Mouse (Mus musculus) stomach, embryonic 16.5 days (tissue): Measurements from ENCODE around the gene Hoxc10. TPM values are rescaled to one million over a fixed set of nuclear protein-coding genes. Genes with fewer than 3 reads are reported as not detected.

Experiments
- ATAC-seq: fragments of 200-750 bp; cut with Nextera tagmentation; 2 replicates; pipeline ENCODE4 v1.8.0; 2017; ENCODE audit warnings: moderate number of reproducible peaks, moderate TSS enrichment; ENCODE audit not compliant: insufficient read depth, low FRiP score
- H3K27ac ChIP-seq: fragments of 300-500 bp; sonication (generic); 2 replicates; pipeline ENCODE4 v1.5.1; 2014; ENCODE audit warnings: low read length
- H3K27me3 ChIP-seq: fragments of 300-500 bp; sonication (generic); 2 replicates; pipeline ENCODE4 v1.6.1; 2014; ENCODE audit warnings: low read length, control low read depth, mixed read lengths; ENCODE audit not compliant: control insufficient read depth, insufficient read depth
- H3K36me3 ChIP-seq: fragments of 300-500 bp; sonication (generic); 2 replicates; pipeline ENCODE4 v1.6.1; 2014; ENCODE audit warnings: low read length; ENCODE audit not compliant: control insufficient read depth, insufficient read depth
- H3K4me1 ChIP-seq: fragments of 300-500 bp; sonication (generic); 2 replicates; pipeline ENCODE4 v1.6.1; 2014; ENCODE audit warnings: low read length, control low read depth, mixed read lengths; ENCODE audit not compliant: control insufficient read depth, insufficient read depth
- H3K4me2 ChIP-seq: fragments of 300-500 bp; sonication (generic); 2 replicates; pipeline ENCODE4 v1.6.1; 2014; ENCODE audit warnings: low read depth, low read length, mixed read lengths
- H3K4me3 ChIP-seq: fragments of 300-500 bp; sonication (generic); replicated peaks from 2 replicates; pipeline ENCODE4 v1.5.1; 2014; ENCODE audit warnings: mild to moderate bottlenecking, low read length
- H3K9ac ChIP-seq: fragments of 300-500 bp; sonication (generic); 2 replicates; pipeline ENCODE4 v1.6.1; 2014; ENCODE audit warnings: low read length
- H3K9me3 ChIP-seq: fragments of 300-500 bp; sonication (generic); replicated peaks from 2 replicates; pipeline ENCODE4 v1.6.1; 2016; ENCODE audit warnings: low read length, control low read depth; ENCODE audit not compliant: control insufficient read depth
- WGBS: fragments of 180-500 bp; shearing (Covaris S2); extraction: QIAGEN DNeasy Blood & Tissue Kit; methylation state at CpG from one replicate; pipeline ENCODE4 v1.1.7; 2014; 5-methylcytosine and 5-hydroxymethylcytosine counted together
- polyA plus RNA-seq: library from polyadenylated mRNA; unstranded; fragments of >200 nt; fragmentation: Nextera tagmentation; extraction: Ambion mirVana; gene quantifications from 2 replicates; pipeline ENCODE4 v1.2.1, GENCODE M21; 2015

Gene Hoxc10
- polyA plus RNA-seq, 1 experiment from 2014 or later: 0.06 TPM

- Histone ChIP-seq H3K27ac (no peak overlapping the region), H3K9me3 (no peaks in the 10 kb centered on the region), H3K4me1 (peaks cover 3% of the 10 kb centered on the region; the same call in 1 of the 2 replicates), H3K4me2 (no peak overlapping the region), H3K27me3 (peaks cover 94% of the 10 kb centered on the region), H3K4me3 (no peak overlapping the region), H3K9ac (no peak overlapping the region), H3K36me3 (no peaks in the 10 kb centered on the region)
- no peak for ATAC-seq
- WGBS: 14% methylated on average over 6 of the region's 6 CpGs
Observed at GRCm38 (mm10) chr15:102922636-102923500, 43.7 kb upstream of the Hoxc10 start.

- no peak for ATAC-seq
- H3K27ac ChIP-seq: no peak overlapping the region
- H3K27me3 ChIP-seq: peaks cover 94% of the 10 kb centered on the region
Observed at GRCm38 (mm10) chr15:102927032-102927645, 39.5 kb upstream of the Hoxc10 start.

DNA sequence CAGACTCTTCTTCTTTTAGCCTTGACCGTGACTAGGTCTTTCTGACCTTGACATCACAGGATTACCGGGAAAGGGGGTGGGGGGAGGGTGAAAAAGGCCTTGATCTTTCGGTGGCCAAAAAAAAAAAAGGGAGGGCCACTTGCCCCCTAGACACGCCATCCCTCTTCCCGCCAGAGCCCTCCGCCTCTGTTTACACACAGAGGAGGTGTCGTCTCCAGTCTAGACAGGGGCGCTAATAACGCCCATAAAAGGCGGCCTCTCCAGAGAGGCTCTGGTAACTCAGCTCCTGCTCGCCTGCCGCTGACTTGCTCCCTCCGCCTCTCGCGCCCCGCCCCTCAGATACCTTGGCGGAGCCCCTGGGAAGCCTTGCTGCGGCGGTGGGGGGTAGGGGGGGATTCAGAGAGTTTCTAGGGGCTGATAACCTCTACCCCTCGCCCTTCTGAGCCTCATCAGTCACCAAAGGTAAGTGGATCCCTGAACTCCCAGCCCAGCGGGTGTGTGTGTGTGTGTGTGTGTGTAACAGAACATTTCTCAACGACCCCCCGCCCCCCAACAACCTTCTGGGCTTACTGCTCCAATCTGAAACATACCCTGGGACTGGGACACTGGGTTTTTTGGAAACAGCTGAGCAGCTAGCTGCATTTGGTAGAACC lies 34.8 kb upstream of the Hoxc10 start:
- H3K4me1 ChIP-seq: no peaks in the 10 kb centered on the region
- no peak overlapping the region for H3K27ac ChIP-seq
- no peak overlapping the region for H3K9ac ChIP-seq
- H3K9me3 ChIP-seq: no peaks in the 10 kb centered on the region
- WGBS: 2% methylated on average over 23 of the region's 23 CpGs
- no peak overlapping the region for H3K4me3 ChIP-seq
- peaks cover 99% of the 10 kb centered on the region for H3K27me3 ChIP-seq
- ATAC-seq: no peak
- no peak overlapping the region for H3K4me2 ChIP-seq
- no peaks in the 10 kb centered on the region for H3K36me3 ChIP-seq

More at GRCm38 (mm10) chr15:102927032-102927645, 39.5 kb upstream of the Hoxc10 start:
- WGBS: 2% methylated on average over 40 of the region's 40 CpGs
- H3K36me3 ChIP-seq: no peaks in the 10 kb centered on the region
- no peaks in the 10 kb centered on the region for H3K9me3 ChIP-seq
- H3K4me3 ChIP-seq: no peak overlapping the region
- H3K9ac ChIP-seq: no peak overlapping the region
- H3K4me2 ChIP-seq: no peak overlapping the region
- H3K4me1 ChIP-seq: no peaks in the 10 kb centered on the region

DNA sequence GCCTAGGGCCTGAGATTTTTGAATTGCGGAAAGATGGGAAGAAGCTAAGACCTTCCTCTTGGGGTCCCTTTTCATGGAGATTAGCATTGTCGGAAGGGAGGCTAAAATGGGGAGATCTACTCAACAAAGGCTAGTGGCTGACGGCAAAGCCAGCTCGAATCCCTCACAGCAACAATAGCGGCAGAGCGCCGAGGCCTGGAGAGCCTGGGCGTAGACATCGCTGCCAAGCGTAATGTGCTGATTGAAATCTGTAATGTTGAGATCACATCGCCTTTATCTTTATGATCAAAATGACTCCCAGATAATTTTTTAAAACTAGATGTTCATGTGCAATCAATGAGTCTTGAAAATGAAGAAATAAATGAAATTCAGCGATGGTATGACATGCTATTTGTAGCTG lies 32.2 kb upstream of the Hoxc10 start:
- no peak for ATAC-seq
- Histone ChIP-seq H3K27ac (no peak overlapping the region), H3K4me3 (no peak overlapping the region), H3K36me3 (no peaks in the 10 kb centered on the region), H3K4me1 (no peaks in the 10 kb centered on the region), H3K9me3 (no peaks in the 10 kb centered on the region), H3K4me2 (no peak overlapping the region), H3K27me3 (peaks cover 98% of the 10 kb centered on the region), H3K9ac (no peak overlapping the region)
- WGBS: 3% methylated on average over 12 of the region's 12 CpGs

GRCm38 (mm10) chr15:102934897-102935296 lies 31.7 kb upstream of the Hoxc10 start:
- Histone ChIP-seq H3K4me3 (no peak overlapping the region), H3K4me1 (no peaks in the 10 kb centered on the region), H3K4me2 (no peak overlapping the region), H3K27ac (no peak overlapping the region), H3K27me3 (peaks cover 98% of the 10 kb centered on the region), H3K9ac (no peak overlapping the region), H3K36me3 (no peaks in the 10 kb centered on the region), H3K9me3 (no peaks in the 10 kb centered on the region)
- ATAC-seq: no peak
- 0% methylated on average over 26 of the region's 27 CpGs for WGBS

DNA sequence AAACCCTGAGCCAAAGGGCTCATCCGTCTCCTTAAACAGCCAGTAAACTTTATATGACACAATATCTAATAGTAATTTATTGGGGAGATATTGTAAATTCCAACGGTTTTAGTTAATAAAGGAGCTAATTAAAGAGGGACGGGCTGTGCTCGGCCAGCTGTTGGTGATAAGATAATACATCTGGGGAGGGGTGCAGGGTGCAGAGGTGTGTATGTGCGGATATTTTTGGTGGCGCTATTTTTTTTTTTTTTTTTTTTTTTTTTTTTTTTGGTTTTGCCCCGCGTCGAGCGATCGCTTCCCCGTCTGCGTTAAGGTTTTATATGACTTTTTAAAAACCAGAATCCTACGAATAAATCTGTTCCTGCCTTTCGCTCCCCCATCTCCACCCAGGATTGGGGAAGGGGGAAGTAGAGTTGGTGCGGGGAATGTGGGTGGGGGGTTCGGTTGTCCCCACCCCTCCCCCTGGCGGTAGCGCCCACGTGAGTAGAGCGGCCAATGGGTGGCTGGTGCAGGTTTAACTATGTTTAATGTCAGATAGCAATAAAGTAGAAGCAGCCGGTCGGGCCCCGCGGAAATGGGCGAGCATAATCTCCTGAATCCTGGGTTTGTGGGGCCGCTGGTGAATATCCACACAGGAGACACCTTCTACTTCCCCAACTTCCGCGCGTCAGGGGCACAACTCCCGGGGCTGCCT lies 30.2 kb upstream of the Hoxc10 start, which contains the start of gene Hoxc12:
TSS of gene Hoxc12 (plus strand) at position 479 of the 694 bp plus-strand sequence.
- Histone ChIP-seq H3K9me3 (no peaks in the 10 kb centered on the region), H3K4me2 (no peak within 1 kb of the TSS), H3K4me3 (no peak within 1 kb of the TSS), H3K9ac (no peak within 1 kb of the TSS), H3K27ac (no peak within 1 kb of the TSS), H3K4me1 (no peaks in the 10 kb centered on the region), H3K27me3 (peaks cover 98% of the 10 kb centered on the region), H3K36me3 (no peaks in the 10 kb centered on the region)
- ATAC-seq: no peak
- 1% methylated on average over 31 of the region's 31 CpGs for WGBS

DNA sequence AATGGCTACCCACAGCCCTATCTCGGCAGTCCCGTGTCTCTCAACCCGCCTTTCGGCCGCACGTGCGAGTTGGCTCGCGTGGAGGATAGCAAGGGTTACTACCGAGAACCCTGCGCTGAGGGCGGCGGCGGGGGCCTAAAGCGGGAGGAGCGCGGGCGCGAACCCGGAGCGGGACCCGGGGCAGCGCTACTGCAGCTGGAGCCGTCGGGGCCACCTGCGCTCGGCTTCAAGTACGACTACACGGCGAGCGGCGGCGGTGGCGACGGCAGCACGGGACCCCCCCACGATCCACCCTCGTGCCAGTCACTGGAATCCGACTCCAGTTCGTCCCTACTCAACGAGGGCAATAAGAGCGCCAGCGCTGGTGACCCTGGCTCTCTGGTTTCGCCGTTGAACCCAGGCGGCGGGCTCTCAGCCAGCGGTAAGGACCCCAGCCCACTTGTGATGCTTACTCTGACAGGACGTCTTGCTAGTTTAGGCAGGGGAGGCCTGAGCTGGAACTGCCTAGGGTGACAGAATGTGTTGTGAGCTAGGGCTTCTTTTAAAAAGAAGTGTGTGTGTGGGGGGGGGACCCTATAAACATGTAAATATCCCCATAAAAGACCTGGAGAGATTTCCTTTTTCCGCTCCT lies 29.4 kb upstream of the Hoxc10 start:
- WGBS: 1% methylated on average over 50 of the region's 50 CpGs
- Histone ChIP-seq H3K9ac (no peak overlapping the region), H3K9me3 (no peaks in the 10 kb centered on the region), H3K27me3 (peaks cover 98% of the 10 kb centered on the region), H3K4me2 (no peak overlapping the region), H3K27ac (no peak overlapping the region), H3K4me3 (no peak overlapping the region), H3K4me1 (no peaks in the 10 kb centered on the region), H3K36me3 (no peaks in the 10 kb centered on the region)
- ATAC-seq: no peak

DNA sequence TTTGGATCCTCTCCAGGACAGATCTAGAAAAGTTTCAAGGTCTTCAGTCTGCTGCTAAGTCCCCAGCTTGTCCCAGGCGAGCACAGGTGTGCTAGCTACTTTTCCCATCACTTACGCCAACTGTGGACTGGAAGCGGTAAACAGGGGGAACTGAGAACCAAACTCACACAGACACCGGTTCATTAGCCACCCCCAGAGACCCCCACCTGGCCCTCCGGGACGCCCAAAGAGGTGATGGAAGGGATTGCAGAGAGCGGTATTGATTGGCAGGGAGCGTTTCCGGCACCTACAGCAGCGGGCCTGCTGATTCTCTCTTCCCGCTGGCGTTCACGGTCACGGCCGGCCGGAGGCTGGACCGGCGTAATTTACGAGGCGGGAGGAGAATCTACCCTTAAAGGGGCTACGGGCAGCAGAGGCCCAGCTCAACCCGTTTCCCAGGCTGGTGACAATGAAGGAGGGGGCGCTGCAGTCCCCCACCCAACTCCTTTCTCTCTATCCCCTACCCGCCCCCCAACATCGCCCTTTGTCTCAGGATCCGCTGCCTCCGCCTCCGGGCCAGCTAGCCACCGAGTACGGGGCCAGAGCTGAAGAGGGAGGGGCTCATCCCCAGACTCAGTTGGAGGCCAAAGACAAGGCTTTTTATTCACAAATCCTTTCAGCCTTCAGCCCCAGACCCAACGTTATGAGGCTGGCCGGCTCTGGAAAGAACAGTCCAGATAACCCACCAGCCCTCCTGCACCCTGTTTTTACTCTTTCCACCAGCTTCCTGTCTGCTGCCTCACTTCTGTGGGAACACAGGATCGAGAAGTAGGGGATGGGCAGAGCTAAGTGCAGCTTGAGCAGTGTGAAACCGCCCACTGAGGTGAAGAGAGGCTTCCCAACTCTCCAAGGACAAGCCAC lies 27.1 kb upstream of the Hoxc10 start:
- no peak for ATAC-seq
- H3K27ac ChIP-seq: no peak overlapping the region
- 2% methylated on average over 34 of the region's 34 CpGs for WGBS
- no peak overlapping the region for H3K4me2 ChIP-seq
- no peak overlapping the region for H3K9ac ChIP-seq
- H3K27me3 ChIP-seq: peaks cover 93% of the 10 kb centered on the region
- H3K4me1 ChIP-seq: no peaks in the 10 kb centered on the region
- no peaks in the 10 kb centered on the region for H3K9me3 ChIP-seq
- H3K36me3 ChIP-seq: no peaks in the 10 kb centered on the region
- no peak overlapping the region for H3K4me3 ChIP-seq
